Mouse (Mus musculus): Measurements from ENCODE around the gene Sec16b. TPM values are rescaled to one million over a fixed set of nuclear protein-coding genes. Genes with fewer than 3 reads are reported as not detected.

Gene Sec16b
- polyA plus RNA-seq, 1 experiment from 2014 or later = 3.5 TPM

Other genes starting within 250 kb of the Sec16b start
- gene Rasal2, start 94.1 kb upstream of the Sec16b start, polyA plus RNA-seq (2015; fragmentation: Nextera tagmentation; extraction: Ambion mirVana) = 0.95 and 1.5 TPM in 2 replicates
- gene Cryzl2, start 48.2 kb upstream of the Sec16b start, polyA plus RNA-seq (2015; fragmentation: Nextera tagmentation; extraction: Ambion mirVana) = 6.6 and 7.0 TPM in 2 replicates

Data from liver, embryonic 13.5 days (tissue).